Mouse (Mus musculus) stomach, embryonic 16.5 days (tissue): ENCODE data around the gene Spats1. TPM values are rescaled to one million over a fixed set of nuclear protein-coding genes. Genes with fewer than 3 reads are reported as not detected.

Source experiments
- polyA plus RNA-seq: library from polyadenylated mRNA; unstranded; fragments of >200 nt; fragmentation: Nextera tagmentation; extraction: Ambion mirVana; gene quantifications from 2 replicates; pipeline ENCODE4 v1.2.1, GENCODE M21; 2015

The Spats1 gene
- polyA plus RNA-seq, 1 experiment from 2014 or later, result 0.08 TPM

Other genes starting within 250 kb of the Spats1 start
- 51.0 and 54.2 TPM in 2 replicates for gene Cdc5l, start 41.7 kb downstream of the Spats1 start, polyA plus RNA-seq
- gene Aars2, start 31.4 kb upstream of the Spats1 start, polyA plus RNA-seq, result 17.0 and 18.6 TPM in 2 replicates
- gene Tcte1, start 48.0 kb upstream of the Spats1 start, polyA plus RNA-seq, result 0.25 and 0.28 TPM in 2 replicates
- 2.1 and 2.2 TPM in 2 replicates for gene Tmem151b, start 74.3 kb upstream of the Spats1 start, polyA plus RNA-seq
- 4.2 and 4.4 TPM in 2 replicates for gene Nfkbie, start 80.3 kb upstream of the Spats1 start, polyA plus RNA-seq
- 115 and 117 TPM in 2 replicates for gene Slc35b2, start 88.5 kb upstream of the Spats1 start, polyA plus RNA-seq
- 1,400 and 1,468 TPM in 2 replicates for gene Hsp90ab1, start 97.9 kb upstream of the Spats1 start, polyA plus RNA-seq
- 85.3 and 90.0 TPM in 2 replicates for gene Slc29a1, start 124.2 kb upstream of the Spats1 start, polyA plus RNA-seq
- gene Mymx, start 126.7 kb upstream of the Spats1 start, polyA plus RNA-seq, result 0.67 and 3.5 TPM in 2 replicates
- 0.36 and 0.45 TPM in 2 replicates for gene Capn11, start 183.9 kb upstream of the Spats1 start, polyA plus RNA-seq
- gene Mrpl14, start 210.9 kb upstream of the Spats1 start, polyA plus RNA-seq, result 142 and 152 TPM in 2 replicates
- gene Tmem63b, start 211.5 kb upstream of the Spats1 start, polyA plus RNA-seq, result 33.6 and 34.4 TPM in 2 replicates